Mouse (Mus musculus): ENCODE data around the gene 5730455P16Rik. TPM values are rescaled to one million over a fixed set of nuclear protein-coding genes. Genes with fewer than 3 reads are reported as not detected.

5730455P16Rik gene
- total and polyA plus RNA-seq, 3 experiments: 12.7 to 19.7 (median 15.0) TPM

DNA sequence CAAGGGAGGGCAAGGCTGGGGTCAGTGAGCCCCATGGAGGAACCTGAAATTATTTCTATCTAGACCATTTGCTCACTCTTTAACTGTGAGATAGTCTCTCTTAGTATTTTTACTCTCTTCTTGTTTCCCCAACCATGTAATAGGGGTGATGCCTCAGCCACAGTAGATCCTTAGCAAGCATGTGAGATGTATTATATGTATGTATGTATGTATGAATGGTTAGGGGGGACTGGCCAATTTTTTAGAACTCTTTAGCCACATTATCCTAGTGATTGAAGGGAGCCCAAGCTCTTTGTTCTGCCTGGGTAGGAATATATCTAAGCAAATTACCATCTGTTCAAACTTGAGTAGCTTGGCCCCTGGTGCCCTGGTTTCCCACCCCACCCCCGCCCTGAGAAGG is 64.4 kb downstream of the 5730455P16Rik start:
- no peak overlapping the region for H3K9ac ChIP-seq (ENCODE audit: insufficient read depth, low read depth)
- H3K27ac ChIP-seq (ENCODE audit: insufficient read depth, low read depth): no peak overlapping the region
- no peak for DNase-seq (ENCODE audit: extremely low read depth)
- no peaks in the 10 kb centered on the region for H3K79me2 ChIP-seq (replicated peaks; ENCODE audit: control insufficient read depth, extremely low read depth, insufficient read depth, poor library complexity, severe bottlenecking)
- H3K4me1 ChIP-seq (ENCODE audit: control insufficient read depth in 1 of 2, insufficient read depth in 2 of 2): no peaks in the 10 kb centered on the region
- in situ Hi-C loops (cut with MboI; ENCODE audit: low pct_ligation_motif_present, low pct_unique_long_range_greater_than_20kb, low sequenced_read_pairs) (no loop called here), dilution Hi-C loops (cut with MboI; ENCODE audit: extremely low pct_ligation_motif_present, extremely low pct_unique_long_range_greater_than_20kb, low sequenced_read_pairs) (no loop called here)
- H3K9me3 ChIP-seq (replicated peaks; ENCODE audit: low read length): no peaks in the 10 kb centered on the region
- TF ChIP-seq JUN (IDR thresholded peaks at IDR 0.05; ENCODE audit: insufficient read depth, low read depth, low read length) (no peak), ZC3H11A (IDR thresholded peaks at IDR 0.05; ENCODE audit: low read depth, low read length) (no peak), MAX (IDR thresholded peaks at IDR 0.05; ENCODE audit: low read length) (no peak), CHD2 (IDR thresholded peaks at IDR 0.05; ENCODE audit: low read length) (no peak), USF2 (conservative IDR thresholded peaks at IDR 0.05; ENCODE audit: low read depth, low read length) (no peak), RAD21 (IDR thresholded peaks at IDR 0.05; ENCODE audit: low read depth, low read length) (no peak), ZKSCAN1 (IDR thresholded peaks at IDR 0.05; ENCODE audit: borderline replicate concordance, low read depth, low read length) (no peak), MXI1 (IDR thresholded peaks at IDR 0.05; ENCODE audit: low read depth, low read length) (no peak)
- no peak overlapping the region for H3K4me2 ChIP-seq (ENCODE audit: insufficient read depth, low read depth, poor library complexity, severe bottlenecking)
- no peak overlapping the region for H3K4me3 ChIP-seq (replicated peaks in 1 of 3; ENCODE audit: low read depth in 2 of 3, low read length in 2 of 3, poor library complexity in 1 of 3)
- peaks cover 67% of the 10 kb centered on the region for H3K27me3 ChIP-seq (replicated peaks)
- no peaks in the 10 kb centered on the region for H3K36me3 ChIP-seq (replicated peaks in 1 of 2; ENCODE audit: control insufficient read depth in 1 of 2, insufficient read depth in 1 of 2, low read length in 1 of 2)

DNA sequence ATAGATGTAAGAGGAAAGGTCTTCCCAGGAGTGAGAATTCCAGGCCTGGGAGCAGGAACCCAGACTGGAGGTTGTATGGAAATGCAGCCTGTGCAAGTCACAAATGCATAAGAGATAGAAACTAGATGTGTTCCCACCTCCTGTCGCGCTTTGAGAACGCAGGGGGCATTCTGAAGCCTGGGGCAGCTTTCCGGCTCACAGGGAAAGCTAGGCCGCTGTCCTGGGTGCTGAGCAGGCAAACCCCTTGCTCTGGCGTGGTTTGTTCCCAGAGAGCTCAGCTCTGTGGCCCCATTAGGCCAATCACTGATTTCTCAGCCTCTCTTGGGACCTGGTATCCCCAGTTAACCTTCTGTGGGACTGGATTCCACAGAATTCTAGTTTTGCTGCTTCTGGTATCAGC is 65.3 kb downstream of the 5730455P16Rik start:
- peaks cover 67% of the 10 kb centered on the region for H3K27me3 ChIP-seq (replicated peaks)
- H3K27ac ChIP-seq (ENCODE audit: insufficient read depth, low read depth): no peak overlapping the region
- H3K4me2 ChIP-seq (ENCODE audit: insufficient read depth, low read depth, poor library complexity, severe bottlenecking): no peak overlapping the region
- no peak overlapping the region for H3K9ac ChIP-seq (ENCODE audit: insufficient read depth, low read depth)
- TF ChIP-seq RAD21 (IDR thresholded peaks at IDR 0.05; ENCODE audit: low read depth, low read length) (no peak), CHD2 (IDR thresholded peaks at IDR 0.05; ENCODE audit: low read length) (no peak), TCF12 (IDR thresholded peaks at IDR 0.05; ENCODE audit: low read depth, low read length) (no peak), IRF4 (IDR thresholded peaks at IDR 0.05; ENCODE audit: low read depth, low read length) (no peak), SIN3A (IDR thresholded peaks at IDR 0.05; ENCODE audit: low read length) (no peak), JUND (conservative IDR thresholded peaks at IDR 0.05; ENCODE audit: low read depth, low read length) (no peak), TBP (conservative IDR thresholded peaks at IDR 0.05; ENCODE audit: low read depth, low read length) (no peak), JUN (IDR thresholded peaks at IDR 0.05; ENCODE audit: insufficient read depth, low read depth, low read length) (no peak), HCFC1 (IDR thresholded peaks at IDR 0.05; ENCODE audit: low read depth, low read length) (no peak), ZKSCAN1 (IDR thresholded peaks at IDR 0.05; ENCODE audit: borderline replicate concordance, low read depth, low read length) (no peak), ZNF384 (IDR thresholded peaks at IDR 0.05; ENCODE audit: low read depth, low read length) (no peak), MYC (IDR thresholded peaks at IDR 0.05; ENCODE audit: low read depth, low read length) (no peak), NRF1 (IDR thresholded peaks at IDR 0.05; ENCODE audit: low read depth, low read length) (no peak), EP300 (IDR thresholded peaks at IDR 0.05; ENCODE audit: low read length) (no peak)
- in situ Hi-C loops (cut with MboI; ENCODE audit: low pct_ligation_motif_present, low pct_unique_long_range_greater_than_20kb, low sequenced_read_pairs) (no loop called here), dilution Hi-C loops (cut with MboI; ENCODE audit: extremely low pct_ligation_motif_present, extremely low pct_unique_long_range_greater_than_20kb, low sequenced_read_pairs) (no loop called here)
- H3K9me3 ChIP-seq (replicated peaks; ENCODE audit: low read length): no peaks in the 10 kb centered on the region
- H3K4me1 ChIP-seq (ENCODE audit: control insufficient read depth in 1 of 2, insufficient read depth in 2 of 2): no peaks in the 10 kb centered on the region
- no peaks in the 10 kb centered on the region for H3K36me3 ChIP-seq (replicated peaks in 1 of 2; ENCODE audit: control insufficient read depth in 1 of 2, insufficient read depth in 1 of 2, low read length in 1 of 2)
- DNase-seq (ENCODE audit: extremely low read depth): no peak
- no peak overlapping the region for H3K4me3 ChIP-seq (replicated peaks in 1 of 3; ENCODE audit: low read depth in 2 of 3, low read length in 2 of 3, poor library complexity in 1 of 3)
- no peaks in the 10 kb centered on the region for H3K79me2 ChIP-seq (replicated peaks; ENCODE audit: control insufficient read depth, extremely low read depth, insufficient read depth, poor library complexity, severe bottlenecking)

Data from CH12.LX (cell line).